Mouse (Mus musculus) bone marrow, adult 2 months (tissue): ENCODE results near the gene Nxt2.

Source experiments
- CTCF ChIP-seq: fragments of 200-500 bp; IDR thresholded peaks from 2 replicates; pipeline ENCODE4 v1.5.1; 2011; ENCODE audit warnings: low read length, control low read depth; ENCODE audit not compliant: control insufficient read depth, insufficient read depth
- POLR2A ChIP-seq: fragments of 200-500 bp; IDR thresholded peaks from 2 replicates; pipeline ENCODE4 v1.6.1; 2011; ENCODE audit warnings: low read depth, mild to moderate bottlenecking, control low read depth, low read length, borderline replicate concordance; ENCODE audit not compliant: control insufficient read depth

DNA sequence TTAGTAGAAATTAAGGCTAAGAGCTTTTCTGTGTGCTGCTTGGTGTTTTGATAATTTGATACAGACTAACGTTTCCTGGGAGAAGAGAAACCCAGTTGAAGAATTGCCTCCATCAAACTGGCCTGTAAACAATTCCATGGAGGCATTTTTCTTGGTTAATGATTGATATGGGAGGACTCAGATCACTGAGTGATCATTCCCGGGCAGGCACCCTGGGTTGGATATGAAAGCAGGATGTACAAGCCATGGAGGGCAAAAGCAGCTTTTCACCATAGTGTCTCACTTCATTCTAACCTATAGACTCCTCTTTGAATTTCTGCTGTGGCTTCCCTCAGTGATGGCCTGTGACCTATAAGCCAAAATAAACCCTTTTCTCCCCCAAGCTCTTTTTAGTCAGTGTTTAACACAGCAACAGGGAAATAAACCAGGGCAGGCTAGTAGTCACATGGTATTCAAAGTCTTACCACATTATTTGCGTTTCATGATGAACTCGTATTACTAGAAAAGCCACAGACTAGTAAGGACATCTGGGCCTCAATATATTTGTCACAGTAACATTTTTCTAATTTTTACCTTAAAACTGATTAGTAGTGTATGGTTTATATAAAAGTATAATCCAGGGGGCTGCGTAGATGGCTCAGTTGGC is 19.2 kb downstream of the Nxt2 start:
- no peak for TF ChIP-seq CTCF
- no peak for TF ChIP-seq POLR2A
